Mouse (Mus musculus) CH12.LX (cell line): ENCODE measurements around the gene Rab3ip. TPM values are rescaled to one million over a fixed set of nuclear protein-coding genes. Genes with fewer than 3 reads are reported as not detected.
A peak's percentile ranks its signal among the peaks of the same experiment; 100 is the strongest.

Source experiments
- DNase-seq: peaks from one replicate; pipeline ENCODE4 v3.0.0-alpha.2; 2013; ENCODE audit errors: extremely low read depth
- H3K27ac ChIP-seq: 2 replicates; pipeline ENCODE4 v1.5.1; 2012; ENCODE audit warnings: low read depth, mild to moderate bottlenecking, control low read depth, moderate library complexity; ENCODE audit not compliant: insufficient read depth
- H3K27me3 ChIP-seq: replicated peaks from 2 replicates; pipeline ENCODE3; 2012; ENCODE audit warnings: inconsistent platforms
- H3K36me3 ChIP-seq, 2 experiments: replicated peaks in 1 of 2; 2 replicates each; pipeline versions ENCODE3 to v1.6.1; 2012; ENCODE audit warnings: inconsistent platforms in 1 of 2, low read length in 1 of 2, mild to moderate bottlenecking in 1 of 2, mixed read lengths in 1 of 2, moderate library complexity in 1 of 2; ENCODE audit not compliant: control insufficient read depth in 1 of 2, insufficient read depth in 1 of 2
- H3K4me1 ChIP-seq, 2 experiments: 2 replicates each; pipeline ENCODE4 v1.6.1; 2012; ENCODE audit warnings: inconsistent platforms in 1 of 2, moderate library complexity in 1 of 2; ENCODE audit not compliant: insufficient read depth in 2 of 2, control insufficient read depth in 1 of 2
- H3K4me2 ChIP-seq: 2 replicates; pipeline ENCODE4 v1.6.1; 2012; ENCODE audit warnings: low read depth, mild to moderate bottlenecking, control low read depth; ENCODE audit not compliant: poor library complexity, insufficient read depth, severe bottlenecking
- H3K4me3 ChIP-seq, 3 experiments: fragments of 150-350 bp in 1 of 3; sonication (generic) in 1 of 3; replicated peaks in 1 of 3; 2 replicates each; pipeline versions ENCODE3 to v1.5.1; 2011 to 2012; ENCODE audit warnings: low read depth in 2 of 3, low read length in 2 of 3, mild to moderate bottlenecking in 2 of 3, moderate library complexity in 2 of 3, control low read depth in 1 of 3, improper control_type of control experiment in 1 of 3, inconsistent platforms in 1 of 3, mixed read lengths in 1 of 3; ENCODE audit not compliant: poor library complexity in 1 of 3
- H3K79me2 ChIP-seq: replicated peaks from 2 replicates; pipeline ENCODE4 v1.6.1; 2012; ENCODE audit warnings: mild to moderate bottlenecking, moderate library complexity; ENCODE audit not compliant: control insufficient read depth, poor library complexity, insufficient read depth, severe bottlenecking; ENCODE audit errors: extremely low read depth
- H3K9ac ChIP-seq: 2 replicates; pipeline ENCODE4 v1.6.1; 2012; ENCODE audit warnings: low read depth, mild to moderate bottlenecking, control low read depth, moderate library complexity; ENCODE audit not compliant: insufficient read depth
- H3K9me3 ChIP-seq: replicated peaks from 2 replicates; pipeline ENCODE3; 2012; ENCODE audit warnings: low read length, inconsistent platforms, mixed read lengths
- BHLHE40 ChIP-seq: IDR thresholded peaks from 2 replicates; pipeline ENCODE4 v1.6.1; 2011; ENCODE audit warnings: mild to moderate bottlenecking, low read depth, low read length, improper control_type of control experiment
- CHD2 ChIP-seq: IDR thresholded peaks from 2 replicates; pipeline ENCODE4 v1.6.1; 2011; ENCODE audit warnings: low read length, improper control_type of control experiment
- CTCF ChIP-seq, 2 experiments: IDR thresholded peaks in 1 of 2; conservative IDR thresholded peaks in 1 of 2; 2 replicates each; pipeline ENCODE4 v1.5.1; 2011 to 2012; ENCODE audit warnings: low read depth in 2 of 2, low read length in 2 of 2, improper control_type of control experiment in 1 of 2, inconsistent platforms in 1 of 2, mild to moderate bottlenecking in 1 of 2, moderate library complexity in 1 of 2
- E2F4 ChIP-seq: IDR thresholded peaks from 2 replicates; pipeline ENCODE4 v1.6.1; 2011; ENCODE audit warnings: low read depth, low read length, improper control_type of control experiment; ENCODE audit not compliant: insufficient replicate concordance
- ETS1 ChIP-seq: conservative IDR thresholded peaks from 2 replicates; pipeline ENCODE4 v1.6.1; 2012; ENCODE audit warnings: low read depth, mild to moderate bottlenecking, inconsistent platforms, low read length, improper control_type of control experiment, moderate library complexity
- GABPA ChIP-seq: IDR thresholded peaks from 2 replicates; pipeline ENCODE4 v1.6.1; 2012; ENCODE audit warnings: low read depth, low read length, improper control_type of control experiment, inconsistent platforms; ENCODE audit not compliant: insufficient replicate concordance
- HCFC1 ChIP-seq: IDR thresholded peaks from 2 replicates; pipeline ENCODE4 v1.6.1; 2012; ENCODE audit warnings: low read depth, mild to moderate bottlenecking, inconsistent platforms, low read length, improper control_type of control experiment
- IRF4 ChIP-seq: IDR thresholded peaks from 2 replicates; pipeline ENCODE4 v1.6.1; 2014; ENCODE audit warnings: low read depth, mild to moderate bottlenecking, inconsistent platforms, low read length, improper control_type of control experiment
- MAZ ChIP-seq: IDR thresholded peaks from 2 replicates; pipeline ENCODE4 v1.6.1; 2012; ENCODE audit warnings: low read depth, mild to moderate bottlenecking, inconsistent platforms, low read length, improper control_type of control experiment, moderate library complexity
- MEF2A ChIP-seq: IDR thresholded peaks from 2 replicates; pipeline ENCODE4 v1.6.1; 2014; ENCODE audit warnings: low read depth, mild to moderate bottlenecking, inconsistent platforms, low read length, improper control_type of control experiment, borderline replicate concordance
- MXI1 ChIP-seq: IDR thresholded peaks from 2 replicates; pipeline ENCODE4 v1.6.1; 2011; ENCODE audit warnings: mild to moderate bottlenecking, low read depth, low read length, improper control_type of control experiment
- MYC ChIP-seq: IDR thresholded peaks from 2 replicates; pipeline ENCODE4 v1.6.1; 2011; ENCODE audit warnings: low read depth, mild to moderate bottlenecking, improper control_type of control experiment, low read length
- NELFE ChIP-seq: IDR thresholded peaks from 2 replicates; pipeline ENCODE4 v1.6.1; 2011; ENCODE audit warnings: low read depth, low read length, improper control_type of control experiment
- NRF1 ChIP-seq: IDR thresholded peaks from 2 replicates; pipeline ENCODE4 v1.6.1; 2014; ENCODE audit warnings: low read depth, mild to moderate bottlenecking, inconsistent platforms, low read length, improper control_type of control experiment, moderate library complexity
- POLR2A ChIP-seq: IDR thresholded peaks from 2 replicates; pipeline ENCODE4 v1.6.1; 2011; ENCODE audit warnings: low read depth, mild to moderate bottlenecking, improper control_type of control experiment, low read length
- RAD21 ChIP-seq: IDR thresholded peaks from 2 replicates; pipeline ENCODE4 v1.6.1; 2011; ENCODE audit warnings: low read depth, mild to moderate bottlenecking, low read length, improper control_type of control experiment, moderate library complexity
- RCOR1 ChIP-seq: conservative IDR thresholded peaks from 2 replicates; pipeline ENCODE4 v1.6.1; 2012; ENCODE audit warnings: low read depth, mild to moderate bottlenecking, inconsistent platforms, low read length, improper control_type of control experiment
- SIN3A ChIP-seq: IDR thresholded peaks from 2 replicates; pipeline ENCODE4 v1.6.1; 2012; ENCODE audit warnings: low read length, improper control_type of control experiment, inconsistent platforms
- SMC3 ChIP-seq: IDR thresholded peaks from 2 replicates; pipeline ENCODE4 v1.6.1; 2011; ENCODE audit warnings: low read depth, low read length, improper control_type of control experiment
- TCF12 ChIP-seq: IDR thresholded peaks from 2 replicates; pipeline ENCODE4 v1.6.1; 2014; ENCODE audit warnings: low read depth, mild to moderate bottlenecking, inconsistent platforms, low read length, improper control_type of control experiment
- UBTF ChIP-seq: IDR thresholded peaks from 2 replicates; pipeline ENCODE4 v1.6.1; 2012; ENCODE audit warnings: low read depth, mild to moderate bottlenecking, inconsistent platforms, low read length, improper control_type of control experiment, moderate library complexity
- USF1 ChIP-seq: IDR thresholded peaks from 2 replicates; pipeline ENCODE4 v1.6.1; 2014; ENCODE audit warnings: low read depth, mild to moderate bottlenecking, inconsistent platforms, low read length, improper control_type of control experiment
- USF2 ChIP-seq: conservative IDR thresholded peaks from 2 replicates; pipeline ENCODE4 v1.6.1; 2011; ENCODE audit warnings: low read depth, low read length, improper control_type of control experiment
- ZMIZ1 ChIP-seq: IDR thresholded peaks from 2 replicates; pipeline ENCODE4 v1.6.1; 2012; ENCODE audit warnings: low read depth, mild to moderate bottlenecking, inconsistent platforms, low read length, improper control_type of control experiment
- ZNF384 ChIP-seq: IDR thresholded peaks from 2 replicates; pipeline ENCODE4 v1.6.1; 2012; ENCODE audit warnings: low read depth, low read length, improper control_type of control experiment, inconsistent platforms
- dilution Hi-C: fragments of 300-500 bp; cut with MboI; formaldehyde crosslinking; loops from 2 replicates; pipeline ENCODE4 v1.14.3; 2020; ENCODE audit warnings: low sequenced_read_pairs; ENCODE audit not compliant: extremely low pct_unique_long_range_greater_than_20kb, extremely low pct_ligation_motif_present
- in situ Hi-C: fragments of 300-500 bp; cut with MboI; formaldehyde crosslinking; loops from 3 replicates; pipeline ENCODE4 v1.14.3; 2019; ENCODE audit warnings: low sequenced_read_pairs, low pct_ligation_motif_present, low pct_unique_long_range_greater_than_20kb, mixed read lengths
- polyA plus RNA-seq: library from polyadenylated mRNA; unstranded; fragments of >175 nt; gene quantifications from 2 replicates; pipeline ENCODE4 v1.2.1, GENCODE M21; 2012; ENCODE audit warnings: low read depth; ENCODE audit not compliant: insufficient read length
- total RNA-seq, 2 experiments: library from RNA; depleted of rRNA; stranded (reverse); fragments of 300-350 nt in 1 of 2; fragments of >200 nt in 1 of 2; gene quantifications; 2 replicates each; pipeline ENCODE4 v1.2.3; 2012 to 2014

The Rab3ip gene
- total and polyA plus RNA-seq, 3 experiments, result 9.3 to 18.3 (median 10.3) TPM

- Histone ChIP-seq H3K9ac (no peak overlapping the region), H3K27me3 (no peaks in the 10 kb centered on the region), H3K9me3 (no peaks in the 10 kb centered on the region), H3K4me3 (no peak overlapping the region), H3K4me1 (no peaks in the 10 kb centered on the region; a peak in 1 of 4 replicates), H3K79me2 (no peaks in the 10 kb centered on the region), H3K36me3 (no peaks in the 10 kb centered on the region), H3K4me2 (peak overlapping the region; percentile 69; the same call in 1 of the 2 replicates), H3K27ac (no peak overlapping the region)
- TF ChIP-seq ZMIZ1 (no peak), CHD2 (peak; percentile 74), SMC3 (peak; percentile 65), TCF12 (no peak), RAD21 (peak; percentile 76), HCFC1 (no peak), CTCF (conservative IDR thresholded peaks at IDR 0.05 in 1 of 2, IDR thresholded peaks at IDR 0.05 in 1 of 2; ENCODE audit: low read depth in 2 of 2, low read length in 2 of 2) (peak in 1 of 2 experiments; percentile 79; a peak in 2 of 4 replicates), BHLHE40 (no peak), IRF4 (peak; percentile 51; the same call in 1 of the 2 replicates), SIN3A (no peak), MYC (no peak)
- dilution Hi-C loops, result no loop called here
- in situ Hi-C loops, result no loop called here
- peak; percentile 58 for DNase-seq
Observed at GRCm38 (mm10) chr10:116893753-116894152, 56.8 kb downstream of the Rab3ip start.

DNA sequence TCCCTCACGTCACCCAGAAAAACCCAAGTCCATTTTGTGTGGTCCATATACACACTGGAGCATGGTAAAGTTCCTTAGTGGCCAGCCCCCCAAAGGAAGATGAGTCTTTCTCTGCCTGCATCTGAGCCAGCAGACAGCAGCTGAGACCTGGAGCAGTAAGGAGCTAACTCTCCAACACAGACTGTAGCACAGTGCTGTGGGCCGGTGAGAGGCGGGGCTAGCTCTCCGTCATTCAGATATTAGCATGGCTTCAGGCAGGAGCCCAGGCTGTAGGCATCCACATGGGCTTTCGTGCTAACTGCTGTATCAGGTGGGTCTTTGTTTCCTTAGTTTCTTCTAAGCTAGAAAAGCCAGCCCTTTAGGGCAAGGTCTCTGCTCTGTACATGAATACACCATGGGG lies 60.0 kb downstream of the Rab3ip start:
- no peak for DNase-seq

More for the DNA sequence above, 60.0 kb downstream of the Rab3ip start:
- peaks cover 3% of the 10 kb centered on the region for H3K9me3 ChIP-seq
- no peaks in the 10 kb centered on the region for H3K36me3 ChIP-seq
- H3K4me1 ChIP-seq, result no peaks in the 10 kb centered on the region; a peak in 1 of 4 replicates
- dilution Hi-C loops (no loop called here), in situ Hi-C loops (no loop called here)
- TF ChIP-seq POLR2A, result no peak
- no peak for TF ChIP-seq MEF2A
- no peak for TF ChIP-seq UBTF
- TF ChIP-seq NRF1, result no peak
- no peak for TF ChIP-seq USF2
- TF ChIP-seq IRF4, result no peak
- TF ChIP-seq GABPA, result no peak
- no peak for TF ChIP-seq CHD2
- TF ChIP-seq ZNF384, result no peak
- TF ChIP-seq SIN3A, result no peak
- TF ChIP-seq RCOR1, result no peak
- no peak for TF ChIP-seq ETS1
- TF ChIP-seq E2F4, result no peak
- no peak for TF ChIP-seq MXI1
- TF ChIP-seq USF1, result no peak
- no peak for TF ChIP-seq TCF12
- no peak for TF ChIP-seq MAZ
- no peak for TF ChIP-seq NELFE
- H3K4me2 ChIP-seq, result no peak overlapping the region
- H3K9ac ChIP-seq, result no peak overlapping the region
- no peaks in the 10 kb centered on the region for H3K27me3 ChIP-seq
- no peaks in the 10 kb centered on the region for H3K79me2 ChIP-seq
- no peak overlapping the region for H3K4me3 ChIP-seq
- H3K27ac ChIP-seq, result no peak overlapping the region
